Mouse (Mus musculus): ENCODE measurements at regions not wholly inside any gene's neighbourhood (a gene's known extent, or its start where the extent isn't known, plus 50 kb on each side); places are given as distances from the start of the nearest gene placed in this dataset.

GRCm38 (mm10) chr1:126898484-126898883 lies 67.9 kb upstream of the Nckap5 start:
- H3K4me1 ChIP-seq, result peaks cover 4% of the 10 kb centered on the region
- no peak overlapping the region for H3K27ac ChIP-seq
- 82% methylated on average over 3 of the region's 3 CpGs for WGBS
- no peaks in the 10 kb centered on the region for H3K36me3 ChIP-seq
- no peak for ATAC-seq (ENCODE audit: low FRiP score, low read depth)
- no peak overlapping the region for H3K4me2 ChIP-seq (replicated peaks)
- no peaks in the 10 kb centered on the region for H3K27me3 ChIP-seq
- no peak overlapping the region for H3K9ac ChIP-seq
- H3K4me3 ChIP-seq, result no peak overlapping the region
- H3K9me3 ChIP-seq, result no peaks in the 10 kb centered on the region

- no peaks in the 10 kb centered on the region for H3K27me3 ChIP-seq
- H3K36me3 ChIP-seq, result no peaks in the 10 kb centered on the region
- H3K4me2 ChIP-seq (replicated peaks), result no peak overlapping the region
- no peak for ATAC-seq (ENCODE audit: low FRiP score, low read depth)
- 57% methylated on average over 4 of the region's 4 CpGs for WGBS
- no peak overlapping the region for H3K4me3 ChIP-seq
- peaks cover 4% of the 10 kb centered on the region for H3K4me1 ChIP-seq
- H3K9ac ChIP-seq, result no peak overlapping the region
- H3K27ac ChIP-seq, result no peak overlapping the region
- H3K9me3 ChIP-seq, result no peaks in the 10 kb centered on the region
These were observed 66.3 kb upstream of the Nckap5 start for GRCm38 (mm10) chr1:126896895-126897294.

GRCm38 (mm10) chr1:126880801-126881200 lies 50.2 kb upstream of the Nckap5 start:
- Histone ChIP-seq H3K4me2 (replicated peaks) (no peak overlapping the region), H3K4me1 (no peaks in the 10 kb centered on the region), H3K9ac (no peak overlapping the region), H3K9me3 (no peaks in the 10 kb centered on the region), H3K27me3 (no peaks in the 10 kb centered on the region), H3K4me3 (no peak overlapping the region), H3K27ac (no peak overlapping the region), H3K36me3 (no peaks in the 10 kb centered on the region)
- 90% methylated on average over 3 of the region's 3 CpGs for WGBS
- ATAC-seq (ENCODE audit: low FRiP score, low read depth), result no peak
